Mouse (Mus musculus): ENCODE data around the gene Scai. TPM values are rescaled to one million over a fixed set of nuclear protein-coding genes. Genes with fewer than 3 reads are reported as not detected.
A peak's percentile ranks its signal among the peaks of the same experiment; 100 is the strongest.
"Not testable (repeated sequence)": the region's sequence is repeated elsewhere in the genome, so short reads cannot be mapped to it uniquely, and the experiment has no call there.

Gene Scai
- polyA plus RNA-seq, 1 experiment: 5.7 TPM

DNA sequence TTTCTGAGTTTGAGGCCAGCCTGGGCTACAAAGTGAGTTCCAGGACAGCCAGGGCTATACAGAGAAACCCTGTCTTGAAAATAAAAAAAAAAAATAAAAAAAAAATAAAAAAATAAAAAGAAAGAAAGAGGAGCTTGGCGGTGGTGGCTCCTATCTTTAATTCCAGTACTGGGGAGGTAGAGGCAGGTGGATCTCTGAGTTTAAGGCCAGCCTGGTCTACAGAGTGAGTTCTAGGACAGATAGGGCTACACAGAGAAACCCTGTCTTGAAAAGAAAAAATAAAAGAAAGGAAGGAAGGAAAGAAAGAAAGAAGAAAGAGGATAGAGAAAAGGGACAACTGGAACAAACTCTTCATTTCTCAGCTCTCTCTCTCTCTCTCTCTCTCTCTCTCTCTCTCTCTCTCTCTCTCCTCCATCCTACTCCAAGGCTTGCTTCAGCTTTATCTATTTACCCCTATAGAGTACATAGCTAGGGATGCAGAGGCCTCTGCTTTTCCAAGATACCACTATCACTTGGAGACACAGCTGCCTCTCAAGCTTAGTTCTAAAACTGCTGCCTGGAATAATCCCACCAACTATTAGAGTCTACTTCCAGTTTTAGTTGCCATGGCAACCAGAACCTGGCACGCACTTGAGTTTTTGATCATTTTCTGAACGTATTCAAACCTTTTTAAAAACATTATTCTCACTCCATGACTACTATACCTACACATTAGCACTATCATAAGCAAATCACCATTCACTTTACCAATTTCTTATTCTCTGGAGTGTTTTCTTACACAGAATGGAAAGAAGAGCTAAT, 60.8 kb downstream of the Scai start:
- DNase-seq (ENCODE audit: low spot score): no peak

DNA sequence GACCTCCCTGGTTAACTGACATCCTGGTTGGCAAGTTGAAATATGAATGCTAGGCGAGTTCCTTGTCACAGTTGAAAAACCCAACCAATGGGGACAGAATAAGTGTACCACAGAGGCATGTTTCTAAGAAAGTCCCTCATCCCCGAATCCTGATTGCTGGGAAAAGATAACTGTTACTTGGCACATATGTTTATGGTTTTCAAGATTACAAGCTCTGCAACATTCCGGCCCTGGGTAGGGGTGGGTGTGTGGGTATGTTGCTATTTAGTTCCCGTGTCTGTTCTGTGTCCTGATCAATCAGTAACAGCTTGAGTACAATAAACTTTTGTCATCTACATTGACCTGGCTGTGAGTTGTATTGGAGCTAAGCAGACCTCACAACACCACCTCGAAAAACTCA, 66.4 kb downstream of the Scai start:
- DNase-seq (ENCODE audit: low spot score): no peak

DNA sequence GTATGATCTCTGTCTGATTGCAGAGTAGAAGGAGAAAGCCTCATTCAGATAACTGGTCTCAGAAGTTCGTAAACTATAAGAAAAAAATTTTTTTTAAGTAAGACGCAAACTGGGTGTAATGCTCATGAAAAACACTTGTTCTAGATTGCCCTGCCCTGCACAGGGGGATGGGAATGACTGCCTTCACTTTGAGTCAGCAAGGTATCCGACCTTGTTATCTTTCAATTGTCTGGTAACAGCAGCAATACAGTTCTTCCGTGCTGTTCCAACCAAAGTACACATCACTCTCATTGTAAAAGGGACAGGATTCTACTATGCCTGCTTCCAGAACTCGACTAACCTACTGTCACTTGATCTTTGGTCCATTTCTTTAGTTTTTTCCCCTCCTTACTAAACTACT, 69.4 kb downstream of the Scai start:
- DNase-seq (ENCODE audit: low spot score): no peak

DNA sequence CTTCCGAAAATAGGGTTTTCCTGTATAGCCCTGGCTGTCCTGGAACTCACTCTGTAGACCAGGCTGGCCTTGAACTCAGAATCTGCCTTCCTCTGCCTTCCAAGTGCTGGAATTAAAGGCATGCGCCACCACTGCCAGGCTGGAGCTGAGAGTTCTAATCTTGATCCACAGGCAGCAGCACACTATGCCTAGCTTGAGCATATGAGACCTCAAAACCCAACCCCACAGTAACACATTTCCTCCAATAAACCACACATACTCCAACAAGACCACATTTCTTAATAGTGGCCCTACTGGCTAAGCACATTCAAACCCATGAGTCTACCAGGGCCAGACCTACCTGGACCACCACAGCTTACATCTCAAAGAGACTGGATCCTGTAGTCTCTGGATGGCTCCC, 74.0 kb downstream of the Scai start:
- DNase-seq (ENCODE audit: low spot score): no peak

DNA sequence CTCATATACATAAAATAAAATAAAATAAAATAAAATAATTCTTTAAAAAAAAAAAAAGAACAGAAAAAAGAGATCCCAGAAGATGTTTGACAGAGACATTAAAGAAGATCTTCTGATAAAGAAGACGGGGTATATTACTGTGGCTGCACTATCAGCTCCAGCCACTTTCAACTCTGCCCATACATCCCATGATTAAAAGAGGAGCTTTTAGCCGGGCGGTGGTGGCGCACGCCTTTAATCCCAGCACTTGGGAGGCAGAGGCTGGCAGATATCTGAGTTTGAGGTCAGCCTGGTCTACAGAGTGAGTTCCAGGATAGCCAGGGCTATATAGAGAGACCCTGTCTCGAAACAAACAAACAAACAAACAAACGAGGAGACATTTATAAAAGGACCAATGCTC, 76.4 kb downstream of the Scai start:
- DNase-seq (ENCODE audit: low spot score): no peak

DNA sequence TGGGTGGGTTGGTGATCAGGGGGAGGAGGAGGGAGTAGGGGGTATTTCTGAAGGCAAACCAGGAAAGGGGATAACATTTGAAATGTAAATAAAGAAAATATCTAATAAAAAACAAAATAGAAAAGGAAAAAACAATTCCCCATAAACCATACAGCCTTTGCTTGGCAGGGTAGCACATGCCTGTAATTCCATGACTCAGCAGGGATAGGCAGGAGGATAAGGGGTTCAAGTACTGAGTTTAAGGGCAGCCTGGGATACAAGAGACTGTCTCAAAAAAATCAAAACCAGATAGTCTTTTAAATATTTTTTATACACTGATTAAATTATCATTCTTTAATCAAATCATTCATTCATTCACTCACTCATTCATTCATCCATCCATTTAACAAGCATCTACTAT, 80.0 kb downstream of the Scai start:
- no peak for DNase-seq (ENCODE audit: low spot score)

DNA sequence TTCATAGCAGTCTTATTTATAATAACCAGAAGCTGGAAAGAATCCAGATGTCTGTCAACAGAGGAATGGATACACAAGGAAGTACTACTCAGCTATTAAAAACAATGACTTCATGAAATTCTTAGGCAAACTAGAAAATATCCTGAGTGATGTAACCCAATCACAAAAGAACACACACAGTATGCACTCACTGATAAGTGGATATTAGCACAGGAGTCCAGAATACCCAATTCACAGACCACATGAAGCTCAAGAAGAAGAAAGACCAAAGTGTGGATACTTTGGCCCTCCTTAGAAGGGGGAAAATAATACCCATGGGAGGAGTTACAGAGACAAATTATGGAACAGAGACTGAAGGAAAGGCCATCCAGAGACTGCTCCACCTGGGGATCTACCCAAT, 80.8 kb downstream of the Scai start:
- DNase-seq (ENCODE audit: low spot score): not testable (repeated sequence)

DNA sequence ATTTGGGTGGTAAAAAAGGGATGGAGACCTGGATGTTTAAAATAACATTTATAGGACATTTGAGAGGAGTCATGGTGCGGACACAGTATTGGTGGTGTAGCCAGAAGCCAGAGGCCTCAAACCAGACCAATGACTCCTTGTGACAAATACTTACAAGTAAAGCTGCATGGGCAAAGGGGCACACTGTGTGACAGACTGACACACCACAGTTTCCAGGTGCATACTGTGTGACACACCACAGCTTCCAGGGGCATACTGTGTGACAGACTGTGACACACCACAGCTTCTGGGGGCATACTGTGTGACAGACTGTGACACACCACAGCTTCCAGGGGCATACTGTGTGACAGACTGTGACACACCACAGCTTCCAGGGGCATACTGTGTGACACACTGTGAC, 90.6 kb downstream of the Scai start:
- DNase-seq (ENCODE audit: low spot score): not testable (repeated sequence)

DNA sequence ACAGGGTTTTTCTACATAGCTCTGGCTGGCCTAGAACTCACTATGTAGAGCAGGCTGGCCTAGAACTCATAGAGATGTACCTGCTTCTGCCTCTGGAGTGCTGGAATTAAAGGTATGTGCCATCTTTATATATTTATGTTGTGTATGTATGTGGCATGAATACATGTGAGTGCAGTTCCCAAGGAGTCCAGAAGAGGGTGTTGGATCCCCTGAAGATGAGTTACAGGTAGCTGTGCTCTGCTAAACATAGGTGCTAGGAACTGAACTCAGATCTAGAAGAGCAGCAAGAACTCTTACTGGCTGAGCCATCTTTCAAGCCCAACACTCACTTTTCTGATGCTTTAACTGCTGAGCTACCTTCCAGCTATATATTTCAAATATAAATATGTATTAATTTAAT, 92.5 kb downstream of the Scai start:
- DNase-seq (ENCODE audit: low spot score): no peak

DNA sequence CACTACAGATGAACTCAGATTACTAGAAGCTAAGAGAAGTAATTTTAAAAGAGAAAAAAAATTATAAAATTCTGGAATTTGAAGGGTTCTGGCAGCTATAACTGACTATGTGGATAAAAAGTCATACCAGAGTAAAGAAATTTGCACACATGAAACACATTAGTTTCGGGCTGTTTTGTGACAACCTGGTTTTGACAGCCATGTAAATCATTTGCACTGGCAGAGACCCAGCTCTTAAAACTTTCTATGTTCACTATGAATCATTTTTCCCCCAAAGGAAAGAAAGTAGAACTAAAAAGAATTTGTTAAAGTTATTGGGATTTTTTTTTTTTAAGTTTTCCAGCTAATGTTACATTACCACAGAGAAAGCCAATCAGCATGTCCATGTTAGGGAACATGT, 98.6 kb downstream of the Scai start:
- no peak for DNase-seq (ENCODE audit: low spot score)

DNA sequence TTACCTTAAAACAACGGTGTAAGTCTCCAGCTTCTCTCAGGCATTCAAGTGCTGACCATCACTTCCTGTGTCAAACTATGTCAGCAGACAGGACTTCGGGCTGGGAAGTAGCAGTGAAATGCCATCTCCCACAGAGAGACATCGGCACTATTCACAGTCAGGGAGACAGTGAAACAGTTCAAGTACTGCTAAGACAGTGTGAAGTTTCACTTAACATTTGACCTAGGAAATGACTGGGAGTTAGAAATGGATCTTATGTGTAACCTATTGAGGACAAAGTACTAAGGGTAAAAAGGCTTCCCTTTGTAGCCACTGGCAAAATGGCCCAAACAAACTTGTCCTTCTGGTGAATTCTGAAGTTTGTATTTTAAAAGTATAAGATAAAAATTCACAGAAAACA, 107.8 kb downstream of the Scai start:
- no peak for DNase-seq (ENCODE audit: low spot score)

DNA sequence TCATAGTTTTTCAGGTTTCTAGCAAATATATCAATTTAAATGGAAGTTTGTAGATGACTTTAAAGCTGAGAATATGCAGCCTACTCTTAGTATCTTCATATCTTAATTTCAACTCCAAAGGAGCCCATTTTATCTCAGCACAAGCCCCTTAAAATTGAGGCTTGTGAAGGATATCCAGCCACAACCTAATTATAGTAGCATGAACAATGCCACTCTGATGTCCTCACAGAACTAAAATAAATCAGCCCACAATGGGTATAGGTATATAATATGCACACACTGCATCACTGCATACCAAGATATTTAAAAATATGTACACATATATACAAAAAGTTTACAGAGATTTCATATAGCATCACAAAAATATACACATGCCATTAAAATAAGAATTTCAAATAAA, 119.9 kb downstream of the Scai start:
- DNase-seq (ENCODE audit: low spot score): no peak

DNA sequence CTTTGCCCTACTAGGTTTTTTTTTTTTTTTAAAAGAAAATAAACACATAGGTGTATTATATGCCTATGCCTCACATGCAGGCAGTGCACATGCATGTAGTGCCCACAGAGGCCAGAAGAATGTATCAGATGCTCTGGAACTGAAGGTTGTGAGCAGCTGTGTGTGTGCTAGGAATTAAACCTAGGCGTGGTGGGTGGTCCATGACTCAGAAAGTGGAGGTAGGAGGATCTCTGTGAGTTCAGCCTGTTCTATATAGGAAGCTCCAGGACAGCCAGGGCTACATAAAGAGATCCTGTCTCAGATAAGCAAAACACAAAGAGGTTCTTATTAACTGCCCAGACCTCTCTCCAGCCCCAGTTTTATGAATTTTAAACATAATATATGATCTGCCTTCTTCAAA, 121.4 kb downstream of the Scai start:
- no peak for DNase-seq (ENCODE audit: low spot score)

DNA sequence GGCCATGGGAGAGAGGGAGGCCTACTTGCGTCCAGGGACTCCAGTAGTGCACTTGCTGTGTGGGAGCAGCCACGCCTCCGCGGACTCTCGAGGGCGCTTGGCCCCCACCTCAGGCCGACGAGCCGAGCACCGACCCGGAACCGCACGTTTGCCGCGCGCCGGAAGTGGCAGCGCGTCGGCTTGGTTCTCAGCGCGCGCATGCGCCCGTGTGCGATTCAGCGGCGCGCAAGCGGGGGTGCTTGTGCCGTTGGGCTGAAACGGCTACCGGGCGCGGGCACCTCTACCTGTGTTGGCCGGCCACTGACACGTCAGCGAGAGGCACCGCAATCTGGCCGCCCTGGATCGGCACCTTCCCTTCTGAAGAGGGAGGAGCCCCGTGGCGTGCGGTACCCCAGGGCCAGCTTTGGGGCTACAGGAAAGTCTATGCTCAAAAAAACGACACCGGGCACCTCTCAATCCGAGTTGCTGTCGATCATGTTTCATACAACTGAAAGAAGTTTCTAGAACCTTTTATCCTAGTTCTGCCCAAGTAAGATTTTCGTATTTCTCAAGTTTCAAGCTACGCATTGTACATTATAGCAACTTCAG, 125.0 kb downstream of the Scai start, which contains the start of gene Golga1:
Gene Golga1, minus strand, starts transcription at position 142 of the 588 bp plus-strand sequence.
- peak; percentile 81 for DNase-seq (ENCODE audit: low spot score)

DNA sequence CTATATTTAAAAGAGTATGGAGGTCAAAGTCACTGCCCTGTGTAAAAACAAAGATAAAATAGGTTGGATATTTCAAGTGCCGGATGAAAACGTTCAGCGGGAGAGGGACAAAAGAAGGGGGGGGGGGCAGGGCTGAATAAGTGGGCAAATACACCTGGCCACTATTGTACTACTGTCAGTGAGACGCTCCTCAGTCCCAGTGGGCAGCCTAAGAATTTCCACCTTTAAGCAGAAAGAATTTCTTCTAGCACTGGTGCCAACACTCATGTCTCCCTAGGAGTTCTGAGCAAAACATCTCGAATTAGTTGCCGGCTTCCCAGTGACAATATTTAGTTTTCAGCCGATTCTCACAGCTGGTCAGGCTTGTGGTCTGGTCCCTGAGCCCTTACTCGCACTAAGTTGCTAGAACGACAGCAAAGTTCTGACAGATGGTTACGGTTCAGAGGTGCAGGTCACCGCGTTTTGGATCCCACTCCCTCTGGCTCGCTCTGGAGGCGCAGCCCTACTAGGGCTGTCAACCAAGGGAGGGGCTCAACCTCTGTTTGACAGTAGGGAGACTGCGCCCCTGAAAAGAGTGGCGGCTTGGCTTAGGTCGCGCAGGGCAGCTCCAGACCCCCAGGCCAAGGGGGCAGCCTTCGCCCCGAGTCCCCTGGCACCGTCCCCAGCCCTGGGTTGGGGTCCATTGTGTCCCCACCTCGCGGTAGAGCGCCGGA, 125.7 kb downstream of the Scai start:
- no peak for DNase-seq (ENCODE audit: low spot score)

DNA sequence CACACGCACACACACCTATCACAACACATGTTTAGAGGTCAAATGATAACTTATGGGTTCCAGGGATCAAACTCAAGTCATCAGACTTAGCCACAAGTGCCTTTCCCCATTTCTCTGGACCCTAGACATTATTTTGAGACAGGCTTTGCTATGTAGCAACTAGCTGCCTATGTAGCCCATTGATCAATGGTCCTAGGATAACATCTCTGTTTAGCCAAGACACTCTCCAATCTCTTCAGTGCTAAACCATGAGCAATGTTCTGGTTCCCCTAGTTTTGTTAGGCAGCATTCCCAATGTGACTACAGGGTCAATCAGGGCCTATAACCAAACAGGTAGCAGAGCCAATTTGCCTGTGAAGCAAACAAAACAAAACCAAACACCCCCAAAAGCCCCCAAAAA, 142.0 kb downstream of the Scai start:
- DNase-seq (ENCODE audit: low spot score): no peak

DNA sequence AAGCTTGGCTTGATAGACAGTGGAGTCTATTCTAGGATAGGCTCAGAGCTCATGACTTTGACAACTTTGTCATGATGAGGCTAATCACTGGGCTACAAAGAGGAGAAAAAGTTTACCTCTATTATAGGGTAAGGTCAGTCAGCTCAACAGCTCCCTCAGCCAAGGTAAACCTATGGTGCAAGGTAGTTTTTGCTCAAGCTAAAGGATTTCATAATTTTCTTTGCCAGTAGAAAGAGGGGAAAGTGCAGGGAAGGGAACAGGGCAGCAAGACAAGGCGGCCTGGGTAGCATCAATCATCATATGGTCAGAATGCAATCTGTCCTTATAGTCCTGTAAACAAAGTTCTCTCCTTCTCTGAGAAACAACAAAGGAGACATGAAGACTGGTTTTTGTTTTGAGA, 150.3 kb downstream of the Scai start:
- DNase-seq (ENCODE audit: low spot score): no peak

DNA sequence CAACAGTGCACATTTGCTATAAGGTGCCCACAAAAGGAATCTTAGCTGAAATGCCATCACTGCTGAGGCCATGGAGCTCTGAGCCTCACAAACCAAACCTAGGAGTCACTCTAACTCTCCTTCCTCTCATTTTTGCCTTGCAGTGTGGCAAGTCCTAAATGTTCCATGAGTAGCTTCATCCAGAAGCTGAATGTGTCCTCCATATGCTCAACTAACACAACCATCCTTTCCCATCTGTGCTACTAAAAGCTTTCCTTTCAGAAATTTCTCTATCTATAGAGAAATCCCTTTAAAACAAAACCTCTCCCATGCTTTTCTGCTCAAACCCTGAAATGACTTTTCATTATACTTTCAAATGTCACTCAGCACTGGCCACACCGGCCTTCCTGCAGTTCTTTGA, 158.9 kb downstream of the Scai start:
- DNase-seq (ENCODE audit: low spot score): no peak

DNA sequence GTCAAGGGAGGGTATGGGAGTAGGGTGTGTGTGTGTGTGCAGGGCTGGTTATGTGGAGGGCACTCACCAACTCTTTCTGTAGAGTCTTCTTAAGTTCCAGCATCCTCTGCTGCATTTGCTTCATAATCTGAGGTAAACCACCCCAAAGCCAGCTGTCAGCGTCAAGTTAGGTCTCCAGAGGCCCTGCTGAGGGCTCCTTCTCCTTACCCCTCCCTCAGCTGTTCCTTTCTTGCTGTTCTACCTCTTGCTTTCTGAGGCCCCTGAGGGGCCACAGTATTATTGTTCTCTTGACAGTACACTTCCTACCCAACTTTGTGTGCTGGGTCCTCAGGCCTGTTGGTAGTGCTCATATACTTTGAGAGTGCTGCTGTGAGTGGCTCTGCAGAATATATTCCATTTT, 170.5 kb downstream of the Scai start:
- no peak for DNase-seq (ENCODE audit: low spot score)

DNA sequence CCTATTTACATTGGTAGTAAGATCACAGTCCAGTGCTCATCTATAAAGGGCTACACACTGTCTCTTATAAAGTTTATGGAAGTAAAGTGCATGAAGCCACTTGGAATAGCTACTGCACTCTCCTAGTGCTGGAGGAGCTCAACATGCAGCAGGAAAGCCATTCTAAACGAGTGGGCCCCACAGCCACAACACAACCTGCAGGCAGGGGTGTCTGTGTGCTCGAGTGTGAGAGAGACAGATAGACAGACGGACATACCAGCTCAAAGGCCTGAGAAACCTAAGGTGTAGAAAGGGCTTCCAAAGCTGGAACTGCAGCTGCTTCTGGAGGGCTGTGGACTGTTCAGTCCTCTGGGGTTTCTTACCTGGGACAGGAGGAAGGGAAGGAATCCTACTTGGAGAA, 174.0 kb downstream of the Scai start:
- no peak for DNase-seq (ENCODE audit: low spot score)
